Mouse (Mus musculus): ENCODE results near the gene Pnpla5. TPM values are rescaled to one million over a fixed set of nuclear protein-coding genes. Genes with fewer than 3 reads are reported as not detected.

The Pnpla5 gene
- polyA plus RNA-seq, 1 experiment from 2014 or later: not detected

DNA sequence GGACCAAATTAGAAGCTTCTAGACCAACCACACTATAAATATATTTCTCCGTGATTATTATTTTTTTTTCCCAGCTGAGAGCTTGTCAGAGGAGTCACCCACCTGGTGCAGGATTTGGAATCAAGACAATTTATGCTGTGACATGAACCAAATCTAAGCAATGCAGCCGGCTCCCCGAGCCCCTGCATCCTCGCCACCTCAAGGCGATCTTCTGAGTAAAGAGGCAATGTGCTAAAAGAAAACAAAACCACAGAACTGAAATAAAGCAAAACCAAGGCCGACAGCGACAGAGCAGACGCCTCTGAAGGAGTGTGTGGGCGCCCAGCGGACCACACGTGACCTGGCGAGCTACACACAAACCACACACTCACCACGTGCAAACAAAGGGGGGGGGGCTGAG lies 44.3 kb downstream of the Pnpla5 start:
- Histone ChIP-seq H3K4me1 (ENCODE audit: control insufficient read depth, insufficient read depth, low read depth, low read length) (peaks cover 7% of the 10 kb centered on the region), H3K27ac (ENCODE audit: low read depth, low read length) (no peak overlapping the region), H3K36me3 (ENCODE audit: control insufficient read depth, insufficient read depth, low read length) (no peaks in the 10 kb centered on the region), H3K4me2 (ENCODE audit: low read length) (no peak overlapping the region), H3K27me3 (replicated peaks; ENCODE audit: control insufficient read depth, insufficient read depth, low read length) (no peaks in the 10 kb centered on the region), H3K9me3 (ENCODE audit: control insufficient read depth, low read length) (no peaks in the 10 kb centered on the region), H3K4me3 (ENCODE audit: low read length) (no peak overlapping the region), H3K9ac (ENCODE audit: low read depth, low read length) (no peak overlapping the region)
- ATAC-seq: no peak
- 72% methylated on average over 13 of the region's 13 CpGs for WGBS

- Histone ChIP-seq H3K4me3 (ENCODE audit: low read length) (no peak overlapping the region), H3K4me1 (ENCODE audit: control insufficient read depth, insufficient read depth, low read depth, low read length) (peaks cover 10% of the 10 kb centered on the region), H3K9me3 (ENCODE audit: control insufficient read depth, low read length) (no peaks in the 10 kb centered on the region), H3K27me3 (replicated peaks; ENCODE audit: control insufficient read depth, insufficient read depth, low read length) (no peaks in the 10 kb centered on the region), H3K27ac (ENCODE audit: low read depth, low read length) (no peak overlapping the region), H3K4me2 (ENCODE audit: low read length) (no peak overlapping the region), H3K9ac (ENCODE audit: low read depth, low read length) (no peak overlapping the region), H3K36me3 (ENCODE audit: control insufficient read depth, insufficient read depth, low read length) (no peaks in the 10 kb centered on the region)
- 58% methylated on average over 17 of the region's 17 CpGs for WGBS
- ATAC-seq: no peak
Observed at GRCm38 (mm10) chr15:84077151-84077550, 45.8 kb downstream of the Pnpla5 start.

DNA sequence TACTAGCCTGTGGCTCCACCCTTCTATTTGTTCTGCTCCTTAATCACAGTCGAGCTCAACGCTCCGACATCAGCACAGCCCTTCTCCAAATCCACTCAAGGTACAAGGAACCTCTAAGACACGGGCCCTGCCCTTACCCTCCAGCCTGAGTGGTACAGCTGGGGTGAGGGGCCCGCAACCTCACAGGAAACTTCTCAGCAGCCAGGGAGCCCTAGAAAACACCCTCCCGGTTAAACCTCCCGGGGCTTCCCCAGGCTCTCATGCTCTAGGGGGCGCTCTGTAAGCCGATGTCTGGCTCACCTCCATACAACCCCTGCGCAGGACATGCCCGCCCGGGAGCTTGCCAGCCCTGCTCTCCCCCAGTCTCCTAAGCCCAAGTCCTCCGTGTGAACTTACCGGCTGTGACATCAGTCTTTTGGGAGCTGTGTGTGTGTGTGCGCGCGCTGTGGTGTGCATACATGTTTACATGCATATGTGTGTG lies 48.2 kb downstream of the Pnpla5 start:
- Histone ChIP-seq H3K36me3 (ENCODE audit: control insufficient read depth, insufficient read depth, low read length) (no peaks in the 10 kb centered on the region), H3K9ac (ENCODE audit: low read depth, low read length) (no peak overlapping the region), H3K4me1 (ENCODE audit: control insufficient read depth, insufficient read depth, low read depth, low read length) (peaks cover 12% of the 10 kb centered on the region), H3K4me2 (ENCODE audit: low read length) (no peak overlapping the region), H3K4me3 (ENCODE audit: low read length) (no peak overlapping the region), H3K27me3 (replicated peaks; ENCODE audit: control insufficient read depth, insufficient read depth, low read length) (peaks cover 3% of the 10 kb centered on the region; the same call in 1 of the 2 replicates), H3K27ac (ENCODE audit: low read depth, low read length) (no peak overlapping the region), H3K9me3 (ENCODE audit: control insufficient read depth, low read length) (no peaks in the 10 kb centered on the region)
- WGBS: 15% methylated on average over 17 of the region's 17 CpGs
- ATAC-seq: peak; percentile 7; the same call in 1 of the 2 replicates

DNA sequence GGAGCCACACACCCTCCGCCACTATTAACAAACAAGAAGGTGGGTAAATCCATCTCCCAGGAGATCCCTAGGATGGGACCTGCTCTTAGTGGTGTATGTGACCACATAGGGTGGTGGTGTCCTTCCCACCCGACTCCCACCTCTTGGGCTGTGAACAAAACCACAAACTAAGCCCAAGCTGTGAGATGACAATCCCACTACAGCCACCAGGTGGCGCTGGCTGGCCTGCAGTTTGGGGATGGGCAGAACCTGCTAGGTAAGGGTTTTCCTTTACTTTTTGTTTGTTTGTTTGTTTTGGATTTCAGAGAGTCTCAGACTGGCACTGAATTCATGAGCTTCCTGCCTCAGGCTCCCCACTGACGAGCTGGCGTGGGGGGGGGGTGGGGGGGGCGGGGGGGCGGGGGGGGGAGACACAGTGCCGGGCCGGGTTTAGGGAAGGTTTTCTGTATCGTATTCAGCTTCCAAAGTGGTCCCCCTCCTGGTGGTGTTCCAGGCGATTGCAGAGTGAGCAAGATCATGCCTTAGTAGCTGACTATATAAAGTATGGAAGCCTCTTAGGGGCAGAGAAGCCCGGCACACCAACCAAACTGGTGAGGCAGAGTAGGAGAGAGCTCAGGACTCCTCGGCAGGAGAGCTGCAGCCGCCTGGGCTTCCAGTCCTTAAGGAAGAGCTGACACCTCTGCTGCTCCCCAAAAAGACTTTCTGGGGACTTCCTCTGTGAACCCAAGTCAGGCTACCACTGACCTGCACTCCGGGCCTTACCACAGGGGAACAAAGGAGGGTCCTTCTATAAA lies 48.9 kb downstream of the Pnpla5 start:
- Histone ChIP-seq H3K27ac (ENCODE audit: low read depth, low read length) (no peak overlapping the region), H3K27me3 (replicated peaks; ENCODE audit: control insufficient read depth, insufficient read depth, low read length) (peaks cover 3% of the 10 kb centered on the region; the same call in 1 of the 2 replicates), H3K9me3 (ENCODE audit: control insufficient read depth, low read length) (no peaks in the 10 kb centered on the region), H3K36me3 (ENCODE audit: control insufficient read depth, insufficient read depth, low read length) (no peaks in the 10 kb centered on the region), H3K9ac (ENCODE audit: low read depth, low read length) (no peak overlapping the region), H3K4me3 (ENCODE audit: low read length) (no peak overlapping the region), H3K4me2 (ENCODE audit: low read length) (no peak overlapping the region), H3K4me1 (ENCODE audit: control insufficient read depth, insufficient read depth, low read depth, low read length) (peaks cover 16% of the 10 kb centered on the region)
- WGBS: 8% methylated on average over 13 of the region's 15 CpGs
- no peak; the same call in 1 of the 2 replicates for ATAC-seq

DNA sequence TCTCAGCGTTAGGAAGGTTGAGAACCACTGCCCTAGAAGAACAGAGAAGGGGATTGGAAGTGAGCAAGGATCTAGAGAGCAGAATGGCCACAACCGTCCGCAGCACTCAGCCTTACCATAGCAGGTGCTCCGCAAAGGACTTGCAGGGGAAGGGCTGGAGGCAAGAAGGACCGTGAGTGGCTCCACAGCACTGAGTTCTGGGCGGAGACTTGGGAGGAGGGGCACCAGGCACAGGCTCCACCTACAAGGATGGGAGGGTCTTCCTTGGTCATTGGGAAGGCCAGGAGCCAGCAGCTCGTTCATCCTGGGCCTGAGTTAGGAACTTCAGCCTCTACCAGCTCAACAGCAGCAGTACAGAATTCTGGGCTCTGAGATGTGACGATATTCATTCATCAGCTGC lies 49.9 kb downstream of the Pnpla5 start:
- H3K9ac ChIP-seq (ENCODE audit: low read depth, low read length): no peak overlapping the region
- no peak overlapping the region for H3K4me3 ChIP-seq (ENCODE audit: low read length)
- H3K27ac ChIP-seq (ENCODE audit: low read depth, low read length): no peak overlapping the region
- peaks cover 22% of the 10 kb centered on the region for H3K4me1 ChIP-seq (ENCODE audit: control insufficient read depth, insufficient read depth, low read depth, low read length)
- no peaks in the 10 kb centered on the region for H3K9me3 ChIP-seq (ENCODE audit: control insufficient read depth, low read length)
- H3K4me2 ChIP-seq (ENCODE audit: low read length): no peak overlapping the region
- H3K27me3 ChIP-seq (replicated peaks; ENCODE audit: control insufficient read depth, insufficient read depth, low read length): peaks cover 5% of the 10 kb centered on the region; the same call in 1 of the 2 replicates
- 22% methylated on average over 8 of the region's 8 CpGs for WGBS
- H3K36me3 ChIP-seq (ENCODE audit: control insufficient read depth, insufficient read depth, low read length): no peaks in the 10 kb centered on the region
- ATAC-seq: no peak

GRCm38 (mm10) chr15:84072226-84072625 lies 50.7 kb downstream of the Pnpla5 start:
- H3K4me3 ChIP-seq (ENCODE audit: low read length): no peak overlapping the region
- H3K4me2 ChIP-seq (ENCODE audit: low read length): no peak overlapping the region
- no peaks in the 10 kb centered on the region for H3K9me3 ChIP-seq (ENCODE audit: control insufficient read depth, low read length)
- peak; percentile 46; the same call in 1 of the 2 replicates for ATAC-seq
- no peak overlapping the region for H3K27ac ChIP-seq (ENCODE audit: low read depth, low read length)
- H3K4me1 ChIP-seq (ENCODE audit: control insufficient read depth, insufficient read depth, low read depth, low read length): peaks cover 22% of the 10 kb centered on the region
- H3K27me3 ChIP-seq (replicated peaks; ENCODE audit: control insufficient read depth, insufficient read depth, low read length): peaks cover 5% of the 10 kb centered on the region; the same call in 1 of the 2 replicates
- WGBS: 19% methylated on average over 7 of the region's 7 CpGs
- H3K36me3 ChIP-seq (ENCODE audit: control insufficient read depth, insufficient read depth, low read length): no peaks in the 10 kb centered on the region
- no peak overlapping the region for H3K9ac ChIP-seq (ENCODE audit: low read depth, low read length)

GRCm38 (mm10) chr15:84070116-84070676 lies 52.8 kb downstream of the Pnpla5 start:
- WGBS: 10% methylated on average over 13 of the region's 13 CpGs
- no peaks in the 10 kb centered on the region for H3K36me3 ChIP-seq (ENCODE audit: control insufficient read depth, insufficient read depth, low read length)
- peaks cover 22% of the 10 kb centered on the region for H3K4me1 ChIP-seq (ENCODE audit: control insufficient read depth, insufficient read depth, low read depth, low read length)
- no peak overlapping the region for H3K4me2 ChIP-seq (ENCODE audit: low read length)
- H3K27ac ChIP-seq (ENCODE audit: low read depth, low read length): no peak overlapping the region
- H3K9ac ChIP-seq (ENCODE audit: low read depth, low read length): no peak overlapping the region; the same call in 1 of the 2 replicates
- no peak overlapping the region for H3K4me3 ChIP-seq (ENCODE audit: low read length)
- no peaks in the 10 kb centered on the region for H3K9me3 ChIP-seq (ENCODE audit: control insufficient read depth, low read length)
- no peak for ATAC-seq
- peaks cover 5% of the 10 kb centered on the region; the same call in 1 of the 2 replicates for H3K27me3 ChIP-seq (replicated peaks; ENCODE audit: control insufficient read depth, insufficient read depth, low read length)

DNA sequence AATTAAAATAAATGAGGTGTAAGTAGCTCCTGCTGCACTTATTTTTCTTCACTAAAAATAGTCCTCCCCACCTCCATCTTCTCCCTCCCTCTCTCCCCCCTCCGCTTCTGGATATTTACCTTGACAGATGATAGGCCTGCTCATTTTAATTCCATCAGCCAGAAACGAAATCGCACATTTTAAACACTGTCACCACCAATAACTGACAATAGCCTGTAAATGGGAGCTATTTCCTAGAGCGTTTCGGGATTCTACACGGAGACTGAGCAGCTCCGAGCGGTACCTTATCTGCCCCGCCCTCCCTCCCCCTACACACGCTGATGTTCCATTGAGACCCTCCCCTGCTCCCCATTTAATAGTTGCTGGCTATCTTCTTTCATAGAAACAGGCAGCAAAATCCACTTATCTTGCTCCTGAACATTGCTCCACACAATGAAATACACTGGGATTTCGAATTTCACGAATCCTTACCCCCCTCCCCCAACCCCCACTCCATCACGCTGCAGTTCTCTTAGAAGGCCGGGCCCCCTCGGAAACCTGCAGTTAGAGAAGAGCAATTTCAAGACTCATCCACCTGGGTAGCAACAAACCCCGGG lies 53.4 kb downstream of the Pnpla5 start:
- H3K9ac ChIP-seq (ENCODE audit: low read depth, low read length): peak overlapping the region; percentile 35; the same call in 1 of the 2 replicates
- peaks cover 5% of the 10 kb centered on the region; the same call in 1 of the 2 replicates for H3K27me3 ChIP-seq (replicated peaks; ENCODE audit: control insufficient read depth, insufficient read depth, low read length)

GRCm38 (mm10) chr15:84065701-84066100 lies 57.3 kb downstream of the Pnpla5 start:
- no peak overlapping the region for H3K27ac ChIP-seq (ENCODE audit: low read depth, low read length)
- H3K9ac ChIP-seq (ENCODE audit: low read depth, low read length): no peak overlapping the region
- H3K27me3 ChIP-seq (replicated peaks; ENCODE audit: control insufficient read depth, insufficient read depth, low read length): 0 out of 2 replicates have a peak, but pooled peaks cover 3% of the 10 kb centered on the region
- H3K9me3 ChIP-seq (ENCODE audit: control insufficient read depth, low read length): no peaks in the 10 kb centered on the region
- H3K4me2 ChIP-seq (ENCODE audit: low read length): no peak overlapping the region
- H3K4me1 ChIP-seq (ENCODE audit: control insufficient read depth, insufficient read depth, low read depth, low read length): peaks cover 15% of the 10 kb centered on the region
- no peak for ATAC-seq
- H3K4me3 ChIP-seq (ENCODE audit: low read length): no peak overlapping the region
- WGBS: 63% methylated on average over 4 of the region's 4 CpGs
- no peaks in the 10 kb centered on the region for H3K36me3 ChIP-seq (ENCODE audit: control insufficient read depth, insufficient read depth, low read length)

More for the DNA sequence above, 53.4 kb downstream of the Pnpla5 start:
- Histone ChIP-seq H3K4me1 (ENCODE audit: control insufficient read depth, insufficient read depth, low read depth, low read length) (peaks cover 21% of the 10 kb centered on the region), H3K9me3 (ENCODE audit: control insufficient read depth, low read length) (no peaks in the 10 kb centered on the region), H3K36me3 (ENCODE audit: control insufficient read depth, insufficient read depth, low read length) (no peaks in the 10 kb centered on the region), H3K27ac (ENCODE audit: low read depth, low read length) (no peak overlapping the region), H3K4me2 (ENCODE audit: low read length) (peak overlapping the region; percentile 15), H3K4me3 (ENCODE audit: low read length) (no peak overlapping the region)
- no peak for ATAC-seq
- WGBS: 10% methylated on average over 16 of the region's 16 CpGs
